ENCODE assay signal across 21 mouse cellular contexts in genomic region chr3:52703751-52704150, GRCm38 (mm10).
DNase-seq lines count a peak whose midpoint lies in the region; ATAC-seq lines count a peak whose summit lies in the region.
"Had no signal": no experiment of that assay in that cellular context is flagged by ENCODE, and none has a peak within 500 bp of the region (broad histone marks: within the 10 kb centered on the region; RNA-seq: fewer than 3 reads in every experiment).

No protein-coding gene starts in this region.

- DNase-seq in frontal cortex, postnatal 10 days (ENCODE audit: low spot score in 2 of 2), result no peak
- DNase-seq in heart, adult 11 months, result peak; percentile 19
- DNase-seq in heart, adult 9 months (ENCODE audit: low spot score in 2 of 2), result no peak
- DNase-seq in right cerebral cortex, adult 18-20 months, result peak; percentile 35
- no peak for DNase-seq in right cerebral cortex, postnatal 14 days
- peak; percentile 57 for DNase-seq in brain, adult 2 months (ENCODE audit: low read depth, low spot score)
- no peak for DNase-seq in cerebellum, adult 11-12 months
- DNase-seq: adrenal gland, adult 2 months; adrenal gland, adult 8-10 months; adrenal gland, postnatal 10 days; adrenal gland, postnatal 14 days; adrenal gland, postnatal 25 days; adrenal gland, postnatal 36 days; B cell, adult 2 months; cerebellum, adult 11 months; cerebellum, adult 18-20 months; cerebellum, adult 2 months had no signal

- peak; percentile 83 for ATAC-seq in frontal cortex, adult (ENCODE audit: low TSS enrichment)
- ATAC-seq: activated CD4-positive, CD25-positive, alpha-beta regulatory T cell, adult 4 months; CD4-positive, CD25-positive, alpha-beta regulatory T cell, adult 4 months; Patski had no signal

Comparison
In these comparisons a context has a peak if more than half of its experiments do, and no peak if none do; other contexts are left out.
1. DNase-seq: peak in heart, adult 11 months (single experiment), right cerebral cortex, adult 18-20 months (single experiment) and brain, adult 2 months (single experiment); none in frontal cortex, postnatal 10 days (0 of 2), heart, adult 9 months (0 of 2), right cerebral cortex, postnatal 14 days (single experiment) and cerebellum, adult 11-12 months (single experiment).